Mouse (Mus musculus) left cerebral cortex, adult 2 months (tissue): ENCODE measurements at regions not wholly inside any gene's neighbourhood (a gene's known extent, or its start where the extent isn't known, plus 50 kb on each side); places are given as distances from the start of the nearest gene placed in this dataset.

ENCODE experiments used
- DNase-seq, 2 experiments: peaks; one replicate each; pipeline ENCODE4 v3.0.0; 2021 to 2022; ENCODE audit warnings: low spot score in 2 of 2, mixed read lengths in 1 of 2; ENCODE audit errors: extremely low spot score in 1 of 2
- H3K27ac ChIP-seq: fragments of 200-600 bp; 2 replicates; pipeline ENCODE4 v1.8.1; 2022
- H3K4me3 ChIP-seq: fragments of 200-600 bp; 2 replicates; pipeline ENCODE4 v1.8.1; 2022
- CTCF ChIP-seq: fragments of 200-600 bp; IDR thresholded peaks from 2 replicates; pipeline ENCODE4 v1.8.1; 2022; ENCODE audit warnings: antibody characterized with exemption, mild to moderate bottlenecking, moderate library complexity
- intact Hi-C: fragments of 180-260 bp; cut with DNase I; formaldehyde crosslinking; loops from one replicate; pipeline ENCODE4 v1.15.1; 2025

DNA sequence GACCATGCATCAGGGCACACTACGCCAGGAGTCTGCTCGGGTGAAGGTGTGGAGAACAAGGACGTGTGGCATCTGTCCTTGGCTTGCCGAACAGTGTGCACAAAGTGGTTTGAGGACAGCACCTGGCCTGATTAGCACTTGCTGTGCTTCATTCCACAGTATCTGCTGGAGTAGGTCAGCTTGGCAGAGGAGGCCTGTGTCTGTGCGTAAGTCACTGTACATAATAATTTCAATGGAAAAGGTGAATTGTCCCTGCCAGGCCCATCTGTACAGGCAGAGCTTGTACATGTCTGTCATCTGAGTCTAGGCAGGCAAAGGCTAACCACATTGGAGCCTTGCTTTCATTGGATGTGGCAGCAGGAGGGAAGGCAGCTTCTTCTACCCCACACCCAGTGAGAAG is 979.5 kb upstream of the Car8 start:
- no peak for TF ChIP-seq CTCF
- no peak overlapping the region for H3K4me3 ChIP-seq
- DNase-seq: no peak
- H3K27ac ChIP-seq: no peak overlapping the region
- intact Hi-C loops: no loop called here

- no peak overlapping the region for H3K27ac ChIP-seq
- no peak for TF ChIP-seq CTCF
- H3K4me3 ChIP-seq: no peak overlapping the region
- no peak for DNase-seq
- intact Hi-C loops: no loop called here
Measured at GRCm38 (mm10) chr4:9208606-9209005, 969.8 kb upstream of the Car8 start.

GRCm38 (mm10) chr4:9200012-9200411 is 961.2 kb upstream of the Car8 start:
- Histone ChIP-seq H3K4me3 (no peak overlapping the region), H3K27ac (no peak overlapping the region)
- no peak for TF ChIP-seq CTCF
- no peak for DNase-seq
- intact Hi-C loops: no loop called here

- H3K27ac ChIP-seq: no peak overlapping the region
- DNase-seq: no peak
- no peak for TF ChIP-seq CTCF
- H3K4me3 ChIP-seq: no peak overlapping the region
- intact Hi-C loops: no loop called here
Measured at GRCm38 (mm10) chr4:9196435-9196834, 957.6 kb upstream of the Car8 start.

DNA sequence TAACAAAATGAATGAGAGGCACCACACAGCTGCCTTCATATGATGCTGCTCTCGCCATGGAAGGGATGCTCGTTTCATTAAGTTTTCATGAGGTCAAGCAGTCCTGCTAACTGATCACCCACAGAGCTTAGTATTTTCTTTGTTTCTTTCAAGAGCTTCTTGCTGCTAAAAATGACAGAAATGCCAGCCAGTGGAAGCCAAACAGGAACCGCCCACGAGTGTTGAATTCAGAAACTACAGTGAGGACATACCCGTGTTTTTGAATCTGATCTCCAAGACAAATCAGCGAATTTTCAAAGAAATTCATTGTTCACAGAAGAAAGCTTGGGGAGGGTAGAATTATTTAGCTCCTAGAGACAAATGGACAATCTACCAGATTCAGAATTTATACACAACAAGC is 954.3 kb upstream of the Car8 start:
- no peak for TF ChIP-seq CTCF
- no peak for DNase-seq
- Histone ChIP-seq H3K27ac (no peak overlapping the region), H3K4me3 (no peak overlapping the region)
- intact Hi-C loops: no loop called here

GRCm38 (mm10) chr4:9185156-9185875 is 946.5 kb upstream of the Car8 start:
- TF ChIP-seq CTCF: no peak
- no peak for DNase-seq
- Histone ChIP-seq H3K4me3 (peak overlapping the region; percentile 9; the same call in 1 of the 2 replicates), H3K27ac (no peak overlapping the region)
- intact Hi-C loops: no loop called here

GRCm38 (mm10) chr4:9184451-9185121 is 945.7 kb upstream of the Car8 start:
- Histone ChIP-seq H3K4me3 (peak overlapping the region; percentile 9), H3K27ac (no peak overlapping the region)
- DNase-seq: no peak
- intact Hi-C loops: no loop called here
- TF ChIP-seq CTCF: no peak

GRCm38 (mm10) chr4:9174365-9174764 is 935.5 kb upstream of the Car8 start:
- intact Hi-C loops: no loop called here
- TF ChIP-seq CTCF: no peak
- DNase-seq: no peak
- H3K4me3 ChIP-seq: no peak overlapping the region
- H3K27ac ChIP-seq: no peak overlapping the region

- H3K27ac ChIP-seq: no peak overlapping the region
- intact Hi-C loops: no loop called here
- no peak for TF ChIP-seq CTCF
- H3K4me3 ChIP-seq: no peak overlapping the region
- no peak for DNase-seq
Measured at GRCm38 (mm10) chr4:9162374-9162773, 923.5 kb upstream of the Car8 start.

GRCm38 (mm10) chr4:9161814-9162133 is 922.9 kb upstream of the Car8 start:
- H3K27ac ChIP-seq: no peak overlapping the region
- no peak for DNase-seq
- no peak overlapping the region for H3K4me3 ChIP-seq
- no peak for TF ChIP-seq CTCF
- intact Hi-C loops: no loop called here

DNA sequence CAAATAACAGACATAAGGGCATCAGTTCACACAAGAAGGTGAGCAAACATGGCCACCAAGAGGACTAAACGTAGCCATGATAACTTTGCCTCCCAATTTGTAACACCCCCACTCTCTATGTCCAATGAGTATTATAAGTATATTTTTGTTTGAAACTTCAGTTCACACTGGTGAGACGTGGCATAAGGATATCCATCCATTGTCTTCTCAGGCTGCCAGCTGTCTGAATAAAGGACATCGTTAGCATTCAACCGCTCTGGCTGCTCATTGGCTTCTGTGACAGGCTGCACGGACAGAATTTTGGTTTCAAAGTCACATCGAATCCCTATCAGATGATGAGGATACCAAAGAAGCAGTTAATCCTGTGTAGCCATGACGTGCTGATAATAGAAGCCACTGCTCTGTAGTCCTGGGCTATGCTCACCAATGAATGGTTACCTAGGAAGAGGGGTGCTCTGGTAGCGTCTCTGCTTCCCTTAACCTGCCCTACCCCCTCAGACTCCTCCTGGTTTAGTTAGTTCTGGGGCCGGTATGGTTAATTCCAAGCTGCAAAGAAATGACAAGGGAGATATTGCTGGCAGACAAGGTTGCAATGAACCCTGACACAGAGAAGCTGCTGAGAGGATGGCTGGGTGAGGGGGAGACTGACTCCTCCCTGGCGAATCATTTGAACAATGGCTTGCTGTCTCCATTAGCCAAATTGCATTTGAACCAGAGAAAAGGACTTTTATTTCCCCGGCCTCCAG is 922.4 kb upstream of the Car8 start:
- Histone ChIP-seq H3K4me3 (no peak overlapping the region), H3K27ac (no peak overlapping the region)
- DNase-seq: no peak
- intact Hi-C loops: no loop called here
- TF ChIP-seq CTCF: no peak

- H3K27ac ChIP-seq: no peak overlapping the region
- TF ChIP-seq CTCF: no peak
- intact Hi-C loops: no loop called here
- no peak overlapping the region for H3K4me3 ChIP-seq
- DNase-seq: no peak
Measured at GRCm38 (mm10) chr4:9147732-9148131, 908.9 kb upstream of the Car8 start.
